Mouse (Mus musculus) heart, adult 11 months (tissue): ENCODE measurements around the gene Pnmal2.

Experiments used
- DNase-seq: peaks from one replicate; pipeline ENCODE4 v3.0.0; 2022

Pnmal2 gene

GRCm38 (mm10) chr7:16987541-16988149 is 43.2 kb downstream of the Pnmal2 start:
- peak; percentile 92 for DNase-seq

GRCm38 (mm10) chr7:16988405-16988804 is 43.9 kb downstream of the Pnmal2 start:
- peak; percentile 98 for DNase-seq

GRCm38 (mm10) chr7:16990006-16990744 is 45.7 kb downstream of the Pnmal2 start:
- peak; percentile 92 for DNase-seq

- DNase-seq = no peak
Observed at GRCm38 (mm10) chr7:16991681-16992450, 47.4 kb downstream of the Pnmal2 start.

DNA sequence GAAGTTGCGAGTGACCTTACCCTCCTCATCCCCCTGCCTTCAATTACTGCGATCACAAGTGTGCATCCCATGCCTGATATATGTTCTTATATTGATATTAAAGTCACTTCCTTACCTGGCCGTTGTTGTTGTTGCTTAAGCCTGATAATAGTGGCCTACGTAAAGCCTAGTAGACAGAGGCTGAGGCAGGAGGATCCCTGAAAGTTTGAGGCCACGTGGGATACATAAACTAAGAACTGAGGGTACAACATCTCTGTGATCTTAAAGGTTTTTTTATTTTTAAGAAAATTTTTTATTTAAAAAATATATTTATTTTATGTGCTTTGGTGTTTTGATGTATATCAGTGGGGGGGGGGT is 47.9 kb downstream of the Pnmal2 start, which contains the start of gene Ccdc8:
Ccdc8 (plus strand) TSS at position 258 of the 357 bp plus-strand sequence.
- DNase-seq = no peak

- peak; percentile 99 for DNase-seq
Observed at GRCm38 (mm10) chr7:16993651-16994399, 49.3 kb downstream of the Pnmal2 start.

DNA sequence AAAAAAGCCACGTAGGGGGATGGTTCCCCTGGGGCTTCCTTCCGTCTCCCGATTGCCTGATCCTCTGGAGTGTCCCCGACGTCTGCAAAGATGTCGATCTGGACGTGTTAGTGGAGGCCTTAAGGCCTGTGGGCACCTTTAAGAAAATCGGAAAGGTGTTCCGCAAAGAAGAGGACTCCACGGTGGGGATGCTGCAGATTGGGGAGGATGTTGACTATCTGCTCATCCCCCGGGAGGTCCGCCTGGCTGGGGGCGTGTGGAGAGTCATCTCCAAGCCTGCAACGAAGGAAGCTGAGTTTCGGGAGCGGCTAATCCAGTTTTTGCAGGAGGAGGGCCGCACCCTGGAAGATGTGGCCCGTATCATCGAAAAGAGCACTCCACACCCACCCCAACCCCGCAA is 49.9 kb downstream of the Pnmal2 start:
- DNase-seq = no peak

GRCm38 (mm10) chr7:16995345-16995744 is 50.9 kb downstream of the Pnmal2 start:
- DNase-seq = no peak
